Mouse (Mus musculus): ENCODE data around the gene Fam118b. TPM values are rescaled to one million over a fixed set of nuclear protein-coding genes. Genes with fewer than 3 reads are reported as not detected.

The Fam118b gene
- total RNA-seq, 2 experiments from 2014 or later = 18.1 to 19.8 TPM

Other genes with a start within 250 kb of the Fam118b start
- 1 to 10 TPM; 5.8 to 7.3 TPM for gene St3gal4, start 148.5 kb downstream of the Fam118b start, total RNA-seq (2021)
- 1 to 10 TPM; 5.8 to 7.4 TPM for gene Dcps, start 91.7 kb downstream of the Fam118b start, total RNA-seq (2021)
- gene Srpr, start 67.6 kb downstream of the Fam118b start, total RNA-seq (2021) = 100 to 1,000 TPM; 167 to 168 TPM
- 10 to 100 TPM; 17.0 to 20.0 TPM for gene Tirap, start 67.5 kb downstream of the Fam118b start, total RNA-seq (2021)
- 10 to 100 TPM; 34.7 to 40.1 TPM for gene Foxred1, start 56.8 kb downstream of the Fam118b start, total RNA-seq (2021)
- 1 to 10 TPM; 6.7 to 6.8 TPM for gene Rpusd4, start 60 bp upstream of the Fam118b start, total RNA-seq (2021)
- gene Cdon, start 153.3 kb upstream of the Fam118b start, total RNA-seq (2021) = 10 to 100 TPM; 17.7 to 21.7 TPM

Data from gastrocnemius, postnatal 14 days (tissue).